Mouse (Mus musculus) hindbrain, embryonic 11.5 days (tissue): ENCODE results near the gene Rps19. TPM values are rescaled to one million over a fixed set of nuclear protein-coding genes. Genes with fewer than 3 reads are reported as not detected.
"Not testable (repeated sequence)": the region's sequence is repeated elsewhere in the genome, so short reads cannot be mapped to it uniquely, and the experiment has no call there.

Experiments used
- ATAC-seq: fragments of 200-750 bp; cut with Nextera tagmentation; 2 replicates; pipeline ENCODE4 v1.8.0; 2017; ENCODE audit warnings: mild to moderate bottlenecking, moderate TSS enrichment, moderate library complexity; ENCODE audit not compliant: low FRiP score
- DNase-seq: peaks from one replicate; pipeline ENCODE4 v3.0.0-alpha.2; 2015; ENCODE audit warnings: low spot score
- H3K27ac ChIP-seq: fragments of 300-500 bp; sonication (generic); 2 replicates; pipeline ENCODE4 v1.5.1; 2014; ENCODE audit warnings: mild to moderate bottlenecking, low read depth, low read length
- H3K27me3 ChIP-seq: fragments of 300-500 bp; sonication (generic); 2 replicates; pipeline ENCODE4 v1.6.1; 2014; ENCODE audit warnings: mild to moderate bottlenecking, low read length, moderate library complexity, mixed read lengths; ENCODE audit not compliant: control insufficient read depth, insufficient read depth
- H3K36me3 ChIP-seq: fragments of 300-500 bp; sonication (generic); 2 replicates; pipeline ENCODE4 v1.6.1; 2014; ENCODE audit warnings: mild to moderate bottlenecking, low read length, moderate library complexity, mixed read lengths; ENCODE audit not compliant: control insufficient read depth, insufficient read depth
- H3K4me1 ChIP-seq: fragments of 300-500 bp; sonication (generic); replicated peaks from 2 replicates; pipeline ENCODE4 v1.6.1; 2014; ENCODE audit warnings: low read length, mixed read lengths; ENCODE audit not compliant: control insufficient read depth, insufficient read depth
- H3K4me2 ChIP-seq: fragments of 300-500 bp; sonication (generic); replicated peaks from 2 replicates; pipeline ENCODE4 v1.6.1; 2014; ENCODE audit warnings: mild to moderate bottlenecking, low read depth, low read length
- H3K4me3 ChIP-seq: fragments of 300-500 bp; sonication (generic); 2 replicates; pipeline ENCODE4 v1.5.1; 2014; ENCODE audit warnings: low read depth, low read length
- H3K9ac ChIP-seq: fragments of 300-500 bp; sonication (generic); 2 replicates; pipeline ENCODE4 v1.6.1; 2014; ENCODE audit warnings: low read depth, low read length
- H3K9me3 ChIP-seq: fragments of 300-500 bp; sonication (generic); 2 replicates; pipeline ENCODE4 v1.6.1; 2016; ENCODE audit warnings: low read length; ENCODE audit not compliant: control insufficient read depth
- WGBS: fragments of 180-500 bp; shearing (Covaris S2); extraction: QIAGEN DNeasy Blood & Tissue Kit; methylation state at CpG from one replicate; pipeline ENCODE4 v1.1.7; 2014; 5-methylcytosine and 5-hydroxymethylcytosine counted together
- polyA plus RNA-seq: library from polyadenylated mRNA; unstranded; fragments of >200 nt; fragmentation: Nextera tagmentation; extraction: Ambion mirVana; gene quantifications from 2 replicates; pipeline ENCODE4 v1.2.1, GENCODE M21; 2014

The Rps19 gene
- 1,792 and 1,821 TPM in 2 replicates for polyA plus RNA-seq

DNA sequence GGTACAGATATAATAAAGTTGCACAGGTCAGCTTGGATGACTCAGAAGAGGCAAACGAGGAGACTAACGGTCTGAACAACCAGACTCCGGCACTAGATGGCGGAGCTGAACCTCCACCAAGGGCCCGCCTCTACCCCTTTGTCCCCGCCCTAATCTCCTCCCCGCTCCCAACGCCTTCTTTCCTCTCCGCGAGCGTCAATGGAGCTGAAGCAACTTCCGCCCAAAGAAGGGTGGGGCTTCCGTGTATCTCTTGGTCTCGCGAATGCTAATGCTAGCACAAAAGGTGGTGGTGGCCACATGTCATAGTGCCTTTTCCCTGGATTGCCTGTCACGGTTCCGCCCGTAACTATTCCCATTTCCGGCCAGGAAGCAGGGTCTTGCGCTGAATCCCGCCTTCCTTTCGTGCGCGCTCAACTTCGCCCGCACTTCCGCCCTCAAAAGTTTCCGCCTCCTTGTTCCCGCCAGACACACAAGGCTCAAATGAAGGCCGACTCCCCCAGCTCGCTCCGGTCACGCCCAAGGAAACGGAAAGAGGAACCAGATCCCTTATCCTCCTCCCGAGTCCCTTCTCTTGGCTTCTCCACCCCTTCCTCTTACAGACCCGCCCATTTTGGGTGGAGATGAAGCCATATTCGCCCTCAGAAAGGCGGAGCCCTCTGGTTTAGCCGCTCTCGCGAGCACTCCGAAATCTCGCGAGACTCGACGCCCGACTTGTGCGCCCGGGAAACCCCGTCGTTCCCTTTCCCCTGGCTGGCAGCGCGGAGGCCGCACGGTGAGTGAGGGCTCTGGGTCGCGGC is at the start of gene Rps19:
TSS of gene Rps19 (plus strand) at position 476 of the 797 bp plus-strand sequence.
- Histone ChIP-seq H3K4me3 (peak within 1 kb of the TSS; percentile 97), H3K9ac (peak within 1 kb of the TSS; percentile 99), H3K27ac (peak within 1 kb of the TSS; percentile 86), H3K27me3 (no peaks in the 10 kb centered on the region), H3K36me3 (peaks cover 16% of the 10 kb centered on the region; the same call in 1 of the 2 replicates), H3K4me2 (peak within 1 kb of the TSS; percentile 49), H3K9me3 (no peaks in the 10 kb centered on the region), H3K4me1 (peaks cover 10% of the 10 kb centered on the region)
- ATAC-seq (peak; percentile 93), DNase-seq (peak; percentile 99)
- WGBS: under 1% methylated on average over 50 of the region's 57 CpGs

DNA sequence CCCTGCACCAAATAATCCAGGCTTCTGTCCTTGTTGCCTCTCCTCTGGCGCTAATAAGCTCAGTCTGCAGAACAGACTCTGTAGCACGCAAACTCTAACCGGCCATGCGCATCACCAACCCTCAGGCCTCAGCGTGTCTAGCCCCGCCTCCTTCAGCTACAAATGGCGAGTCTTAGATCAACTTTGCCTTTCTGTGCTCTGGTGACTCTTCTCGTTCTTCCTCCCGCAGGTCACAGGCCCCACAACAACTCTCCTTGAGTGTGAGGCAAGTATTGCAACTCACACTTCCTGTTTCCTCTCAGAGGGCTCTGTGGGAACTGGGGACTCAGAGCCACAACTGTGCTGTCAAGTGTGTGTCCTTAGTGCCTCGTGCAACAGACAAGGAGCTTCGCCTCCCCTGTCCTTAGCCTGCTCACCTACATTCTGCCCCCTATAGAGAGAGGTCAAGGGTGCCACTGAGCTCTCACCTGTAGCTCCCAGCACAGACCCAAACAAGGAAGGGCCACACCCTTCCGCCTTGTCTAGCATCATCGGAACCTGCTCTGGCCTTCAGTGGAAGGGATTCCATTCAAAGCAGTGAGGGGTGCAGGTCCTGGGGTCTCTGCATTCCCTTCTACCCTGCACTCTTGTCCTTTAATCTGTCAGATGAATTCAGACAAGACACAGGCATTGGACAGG is 45.3 kb upstream of the Rps19 start:
- H3K4me3 ChIP-seq, H3K27ac ChIP-seq, DNase-seq, H3K4me2 ChIP-seq, H3K4me1 ChIP-seq, ATAC-seq, H3K27me3 ChIP-seq, H3K36me3 ChIP-seq, H3K9ac ChIP-seq, H3K9me3 ChIP-seq: not testable (repeated sequence)
- WGBS: 66% methylated on average over 11 of the region's 13 CpGs

DNA sequence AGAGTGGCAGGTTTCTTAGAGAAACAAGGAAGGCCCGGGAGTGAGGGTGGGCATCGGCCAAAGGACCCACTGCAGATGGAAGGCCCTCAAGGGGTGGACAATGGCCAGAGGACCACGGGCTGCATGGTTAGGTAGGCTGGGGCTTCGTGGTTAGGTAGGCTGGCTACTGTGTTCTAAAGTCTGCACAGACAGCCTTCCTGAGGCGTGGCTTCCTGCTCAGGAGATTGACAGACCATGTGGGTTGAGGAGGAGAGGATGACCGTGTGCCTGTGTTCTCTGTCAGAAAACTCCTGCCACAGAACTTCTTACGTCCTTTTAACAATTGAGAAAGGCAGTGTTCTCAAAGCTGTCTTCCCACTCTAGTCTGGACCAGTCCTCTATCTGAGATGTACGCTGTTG is 44.8 kb upstream of the Rps19 start:
- Histone ChIP-seq H3K27ac (no peak overlapping the region), H3K36me3 (no peaks in the 10 kb centered on the region), H3K27me3 (no peaks in the 10 kb centered on the region), H3K4me1 (no peaks in the 10 kb centered on the region), H3K9me3 (no peaks in the 10 kb centered on the region), H3K4me2 (no peak overlapping the region), H3K9ac (no peak overlapping the region), H3K4me3 (no peak overlapping the region)
- ATAC-seq (no peak), DNase-seq (no peak)
- 77% methylated on average over 8 of the region's 8 CpGs for WGBS

DNA sequence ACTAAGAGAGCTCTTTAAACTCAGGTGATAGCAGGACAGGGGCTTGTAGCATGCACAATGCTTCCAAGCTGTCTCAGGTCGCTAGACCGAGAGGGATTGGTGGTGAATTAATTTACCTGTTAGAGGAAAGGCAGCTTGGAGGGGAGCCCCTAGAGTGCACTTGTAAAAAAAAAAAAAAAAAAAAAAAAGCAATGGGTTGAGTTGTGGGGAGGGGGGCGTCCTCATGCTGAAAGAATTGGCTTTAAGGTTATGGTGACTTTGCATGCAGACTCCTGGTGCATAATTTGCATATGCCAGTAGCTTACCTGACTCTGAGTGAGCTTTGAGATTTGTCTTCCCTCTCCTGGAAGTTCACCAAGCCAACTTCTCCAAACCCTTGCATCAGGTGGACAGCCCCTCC is 43.8 kb upstream of the Rps19 start:
- no peak overlapping the region for H3K4me2 ChIP-seq
- no peak overlapping the region for H3K9ac ChIP-seq
- no peaks in the 10 kb centered on the region for H3K9me3 ChIP-seq
- H3K27me3 ChIP-seq: no peaks in the 10 kb centered on the region
- no peaks in the 10 kb centered on the region for H3K36me3 ChIP-seq
- no peaks in the 10 kb centered on the region for H3K4me1 ChIP-seq
- WGBS: 62% methylated on average over 3 of the region's 3 CpGs
- H3K4me3 ChIP-seq: no peak overlapping the region
- ATAC-seq: no peak
- H3K27ac ChIP-seq: no peak overlapping the region
- DNase-seq: no peak

DNA sequence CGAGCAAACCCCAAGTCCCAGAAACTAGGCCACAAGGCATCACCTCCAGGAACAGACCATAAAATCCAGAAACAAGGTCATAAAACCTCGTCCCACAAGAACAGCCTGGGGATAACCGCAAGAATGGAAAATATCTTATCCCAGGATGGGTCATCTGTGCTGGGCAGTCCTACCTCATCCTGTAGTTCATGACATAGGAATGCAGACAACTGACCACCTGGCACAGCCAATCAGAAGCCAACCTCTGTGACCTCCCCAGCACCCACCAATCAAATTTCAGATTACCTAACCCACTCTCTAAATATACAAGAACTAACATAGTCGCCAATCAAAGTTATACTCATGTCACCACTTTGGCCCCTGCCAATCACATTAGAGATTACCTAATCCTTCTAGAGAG is 43.2 kb upstream of the Rps19 start:
- ATAC-seq: no peak
- DNase-seq: no peak
- WGBS: 88% methylated on average over 4 of the region's 4 CpGs
- Histone ChIP-seq H3K9me3 (no peaks in the 10 kb centered on the region), H3K27me3 (no peaks in the 10 kb centered on the region), H3K4me3 (no peak overlapping the region), H3K4me2 (no peak overlapping the region), H3K36me3 (no peaks in the 10 kb centered on the region), H3K27ac (no peak overlapping the region), H3K9ac (no peak overlapping the region), H3K4me1 (no peaks in the 10 kb centered on the region)

DNA sequence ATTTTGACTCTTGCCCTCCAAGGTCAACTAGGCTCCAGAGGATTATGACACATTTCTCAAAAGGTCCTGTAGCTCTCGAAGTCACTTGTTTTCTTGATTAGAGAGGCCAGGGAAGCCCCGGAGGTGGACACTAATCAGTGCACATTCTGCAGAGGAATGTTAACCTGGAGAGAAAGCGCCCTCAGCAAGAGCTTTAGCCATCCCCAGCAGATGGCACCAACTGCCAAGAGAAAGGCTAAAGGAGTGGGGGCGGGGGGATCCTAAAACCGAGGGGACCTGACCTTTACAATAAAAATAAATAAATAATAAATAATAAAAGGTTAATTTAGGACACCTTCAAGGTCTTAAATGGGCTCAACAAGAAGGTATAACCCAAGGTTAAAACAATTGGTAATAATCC is 40.0 kb upstream of the Rps19 start:
- no peak overlapping the region for H3K4me3 ChIP-seq
- ATAC-seq (no peak), DNase-seq (no peak)
- H3K4me2 ChIP-seq: no peak overlapping the region
- H3K36me3 ChIP-seq: no peaks in the 10 kb centered on the region
- no peaks in the 10 kb centered on the region for H3K27me3 ChIP-seq
- WGBS: 42% methylated on average over 5 of the region's 5 CpGs
- H3K9ac ChIP-seq: no peak overlapping the region
- H3K9me3 ChIP-seq: no peaks in the 10 kb centered on the region
- no peak overlapping the region for H3K27ac ChIP-seq
- no peaks in the 10 kb centered on the region for H3K4me1 ChIP-seq

DNA sequence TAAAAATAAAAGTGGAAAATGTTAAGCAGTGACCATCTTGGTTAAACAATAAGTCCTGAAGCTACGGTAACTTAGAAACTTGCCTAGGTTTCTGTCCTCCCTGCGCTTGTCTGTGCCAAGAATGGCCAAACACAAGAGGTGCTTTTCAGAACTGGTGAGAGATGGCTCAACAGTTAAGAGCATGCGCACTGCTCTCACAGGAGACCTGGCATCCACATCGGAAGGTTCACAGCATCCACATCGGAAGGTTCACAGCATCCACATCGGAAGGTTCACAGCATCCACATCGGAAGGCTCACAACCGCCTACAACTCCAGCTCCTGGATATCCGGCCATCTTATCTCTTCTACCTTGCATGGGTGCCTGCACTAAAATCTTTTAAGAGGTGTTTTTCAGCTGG is 39.0 kb upstream of the Rps19 start:
- WGBS: 81% methylated on average over 9 of the region's 9 CpGs

DNA sequence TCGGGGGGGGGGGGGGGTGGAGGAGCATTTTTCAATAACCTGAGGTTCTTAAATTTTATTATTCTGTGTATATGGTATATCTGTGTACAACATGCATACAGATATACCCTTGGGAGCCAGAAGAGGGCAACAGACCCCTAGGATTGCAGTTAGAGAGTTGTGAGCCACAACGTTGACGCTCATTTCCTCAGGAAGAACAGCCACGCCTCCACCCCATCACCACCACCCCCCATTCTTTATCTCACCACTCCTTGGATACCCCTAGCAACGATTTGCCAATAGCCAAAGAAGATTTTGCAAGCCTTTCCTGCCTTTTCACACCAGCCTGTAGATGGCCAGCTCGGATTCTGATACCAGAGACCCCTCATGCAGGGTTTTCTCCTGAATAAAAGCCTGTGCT is 38.5 kb upstream of the Rps19 start:
- Histone ChIP-seq H3K4me3 (no peak overlapping the region), H3K9ac (no peak overlapping the region), H3K9me3 (no peaks in the 10 kb centered on the region), H3K27ac (no peak overlapping the region), H3K4me1 (no peaks in the 10 kb centered on the region), H3K4me2 (no peak overlapping the region), H3K36me3 (no peaks in the 10 kb centered on the region), H3K27me3 (no peaks in the 10 kb centered on the region)
- DNase-seq (peak; percentile 44), ATAC-seq (peak; percentile 40; the same call in 1 of the 2 replicates)
- WGBS: 5% methylated on average over 6 of the region's 6 CpGs

More for the DNA sequence above, 39.0 kb upstream of the Rps19 start:
- no peak for ATAC-seq
- Histone ChIP-seq H3K9me3 (no peaks in the 10 kb centered on the region), H3K4me2 (no peak overlapping the region), H3K27me3 (no peaks in the 10 kb centered on the region), H3K27ac (no peak overlapping the region), H3K4me1 (no peaks in the 10 kb centered on the region), H3K9ac (no peak overlapping the region), H3K36me3 (no peaks in the 10 kb centered on the region), H3K4me3 (no peak overlapping the region)
- no peak for DNase-seq

DNA sequence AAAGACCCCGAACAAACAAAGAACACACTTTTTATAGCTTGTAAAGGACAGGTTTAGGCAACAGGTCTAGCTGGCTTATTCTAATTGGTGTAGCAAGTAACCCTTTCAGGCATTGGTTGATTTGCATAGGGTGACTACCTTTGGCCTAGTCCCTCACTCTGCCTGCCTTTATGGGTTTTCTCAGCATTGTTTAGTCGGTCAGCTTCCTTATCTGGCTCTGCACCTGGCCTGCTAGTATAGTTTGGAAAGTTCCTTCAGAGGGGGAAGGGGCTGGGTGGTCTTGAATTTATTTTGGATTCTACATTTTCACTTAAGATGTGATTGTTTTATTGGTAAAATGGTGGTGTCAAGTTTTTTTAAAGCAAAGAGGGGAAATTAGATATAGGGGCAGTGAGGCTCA is 37.6 kb upstream of the Rps19 start:
- not testable (repeated sequence) for H3K27ac ChIP-seq, H3K4me3 ChIP-seq, H3K9me3 ChIP-seq, H3K36me3 ChIP-seq, H3K4me2 ChIP-seq, H3K27me3 ChIP-seq, H3K9ac ChIP-seq, ATAC-seq, DNase-seq, H3K4me1 ChIP-seq
- WGBS: 57% methylated on average over 2 of the region's 2 CpGs
